Mouse (Mus musculus) midbrain, embryonic 16.5 days (tissue): Measurements from ENCODE around the gene Slc22a15. TPM values are rescaled to one million over a fixed set of nuclear protein-coding genes. Genes with fewer than 3 reads are reported as not detected.

Experiments used
- ATAC-seq: fragments of 200-750 bp; cut with Nextera tagmentation; 2 replicates; pipeline ENCODE4 v1.8.0; 2017; ENCODE audit warnings: moderate TSS enrichment
- H3K27ac ChIP-seq: fragments of 300-500 bp; sonication (generic); 2 replicates; pipeline ENCODE4 v1.5.1; 2014; ENCODE audit warnings: mild to moderate bottlenecking, low read length, mixed read lengths
- H3K27me3 ChIP-seq: fragments of 300-500 bp; sonication (generic); 2 replicates; pipeline ENCODE4 v1.6.1; 2014; ENCODE audit warnings: low read depth, low read length, mixed read lengths; ENCODE audit not compliant: control insufficient read depth, insufficient read depth
- H3K36me3 ChIP-seq: fragments of 300-500 bp; sonication (generic); 2 replicates; pipeline ENCODE4 v1.6.1; 2014; ENCODE audit warnings: mild to moderate bottlenecking, low read length, moderate library complexity, mixed read lengths; ENCODE audit not compliant: control insufficient read depth, insufficient read depth
- H3K4me1 ChIP-seq: fragments of 300-500 bp; sonication (generic); 2 replicates; pipeline ENCODE4 v1.6.1; 2014; ENCODE audit warnings: mild to moderate bottlenecking, low read length, mixed read lengths; ENCODE audit not compliant: control insufficient read depth, insufficient read depth
- H3K4me2 ChIP-seq: fragments of 300-500 bp; sonication (generic); 2 replicates; pipeline ENCODE4 v1.6.1; 2014; ENCODE audit warnings: mild to moderate bottlenecking, low read length, mixed read lengths
- H3K4me3 ChIP-seq: fragments of 300-500 bp; sonication (generic); 2 replicates; pipeline ENCODE4 v1.5.1; 2014; ENCODE audit warnings: low read depth, mild to moderate bottlenecking, low read length, moderate library complexity, mixed read lengths
- H3K9ac ChIP-seq: fragments of 300-500 bp; sonication (generic); 2 replicates; pipeline ENCODE4 v1.6.1; 2014; ENCODE audit warnings: low read depth, low read length, mixed read lengths
- H3K9me3 ChIP-seq: fragments of 300-500 bp; sonication (generic); replicated peaks from 2 replicates; pipeline ENCODE4 v1.6.1; 2014; ENCODE audit warnings: mild to moderate bottlenecking, low read length, mixed read lengths; ENCODE audit not compliant: control insufficient read depth, poor library complexity, severe bottlenecking
- WGBS: fragments of 180-500 bp; shearing (Covaris S2); extraction: QIAGEN DNeasy Blood & Tissue Kit; methylation state at CpG from one replicate; pipeline ENCODE4 v1.1.7; 2014; 5-methylcytosine and 5-hydroxymethylcytosine counted together
- polyA plus RNA-seq: library from polyadenylated mRNA; unstranded; fragments of >200 nt; fragmentation: Nextera tagmentation; extraction: Ambion mirVana; gene quantifications from 2 replicates; pipeline ENCODE4 v1.2.1, GENCODE M21; 2015

The Slc22a15 gene
- polyA plus RNA-seq, result 6.0 and 7.4 TPM in 2 replicates

DNA sequence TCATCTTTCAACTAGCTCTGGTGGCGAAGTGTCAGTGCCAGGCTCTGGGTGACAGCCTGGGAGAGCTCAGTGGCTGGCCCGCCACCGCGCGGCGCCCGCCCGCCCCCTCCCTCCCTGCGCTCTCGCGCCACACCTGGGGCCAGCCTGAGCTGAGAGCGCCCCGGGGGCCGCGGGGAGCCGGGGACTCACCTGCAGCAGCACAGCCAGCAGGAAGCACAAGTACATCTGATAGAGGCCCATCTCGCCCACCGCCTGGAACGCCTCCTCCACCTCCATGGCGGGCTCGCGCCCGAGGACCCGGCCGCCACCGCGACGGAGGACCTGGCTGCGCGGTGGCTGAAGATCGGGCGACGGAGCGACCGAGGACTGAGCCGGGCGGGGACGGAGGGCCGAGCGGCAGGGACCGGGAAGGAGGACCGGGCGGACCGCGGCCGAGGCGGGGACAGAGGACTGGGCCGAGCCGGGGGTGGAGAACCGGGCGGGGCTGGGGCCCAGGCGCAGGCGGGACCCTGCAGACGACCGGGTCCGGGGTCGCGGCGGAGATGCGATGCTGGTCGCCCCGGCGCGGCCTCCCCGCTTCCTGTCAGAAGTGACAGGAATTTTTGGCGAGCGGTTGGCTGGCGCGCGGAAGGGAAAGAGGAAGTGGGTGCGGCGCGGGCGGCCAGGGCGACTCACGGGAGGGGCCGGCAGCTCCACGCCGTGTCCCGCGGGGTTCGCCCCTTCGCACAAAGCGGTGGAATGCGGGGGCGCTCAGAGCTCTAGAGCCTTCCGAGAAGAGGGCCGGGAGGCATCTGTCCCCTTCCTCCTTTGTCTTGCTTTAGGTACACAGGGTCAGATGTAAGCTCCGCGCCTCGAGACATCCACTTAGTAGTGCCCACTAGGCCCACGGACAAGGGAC is at the start of gene Slc22a15:
Gene Slc22a15 (minus strand): TSS at position 611 of the 898 bp plus-strand sequence.
- Histone ChIP-seq H3K4me2 (peak within 1 kb of the TSS; percentile 77), H3K36me3 (no peaks in the 10 kb centered on the region), H3K27ac (peak within 1 kb of the TSS; percentile 97), H3K9ac (peak within 1 kb of the TSS; percentile 99), H3K9me3 (no peaks in the 10 kb centered on the region), H3K4me1 (peaks cover 24% of the 10 kb centered on the region), H3K27me3 (no peaks in the 10 kb centered on the region), H3K4me3 (peak within 1 kb of the TSS; percentile 89)
- WGBS, result under 1% methylated on average over 79 of the region's 92 CpGs
- ATAC-seq, result peak; percentile 92

DNA sequence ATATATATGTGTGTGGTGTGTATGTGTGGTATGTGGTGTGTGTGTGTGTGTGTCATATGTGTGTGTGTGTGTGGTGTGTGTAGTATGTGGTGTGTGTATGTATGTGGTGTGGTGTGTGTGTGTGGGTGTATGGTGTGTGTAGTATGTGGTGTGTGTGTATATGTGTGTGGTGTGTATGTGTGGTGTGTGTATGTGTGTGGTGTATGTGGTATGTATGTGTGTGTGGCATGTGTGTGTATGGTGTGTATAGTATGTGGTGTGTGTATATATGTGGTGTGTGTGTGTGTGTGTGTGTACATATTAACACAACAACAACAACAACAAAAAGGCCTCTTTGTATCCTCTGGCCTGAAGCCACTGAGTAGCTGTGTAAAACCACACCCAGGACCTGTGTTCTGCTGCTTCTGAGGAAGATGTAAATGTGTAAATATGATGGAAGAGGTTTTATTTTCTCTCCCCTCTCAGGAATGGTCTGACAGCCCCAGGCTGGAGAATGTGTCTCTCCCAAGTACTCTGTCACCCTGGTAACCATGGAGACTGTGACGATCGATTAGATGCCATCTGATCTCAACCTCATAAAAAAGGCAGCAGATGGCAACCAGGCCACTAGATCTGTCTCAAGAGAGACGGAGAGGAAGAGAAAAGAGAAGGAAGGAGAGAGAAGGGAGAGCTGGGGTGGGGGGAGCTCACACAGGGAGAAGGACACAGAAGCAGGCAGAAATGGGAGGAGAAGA is 42.7 kb upstream of the Slc22a15 start:
- ATAC-seq, result peak; percentile 81
- Histone ChIP-seq H3K9me3 (no peaks in the 10 kb centered on the region), H3K36me3 (no peaks in the 10 kb centered on the region), H3K4me1 (peaks cover 10% of the 10 kb centered on the region), H3K4me2 (no peak overlapping the region), H3K27ac (peak overlapping the region; percentile 63), H3K9ac (no peak overlapping the region), H3K27me3 (no peaks in the 10 kb centered on the region), H3K4me3 (no peak overlapping the region)
- 4% methylated on average over 3 of the region's 3 CpGs for WGBS

DNA sequence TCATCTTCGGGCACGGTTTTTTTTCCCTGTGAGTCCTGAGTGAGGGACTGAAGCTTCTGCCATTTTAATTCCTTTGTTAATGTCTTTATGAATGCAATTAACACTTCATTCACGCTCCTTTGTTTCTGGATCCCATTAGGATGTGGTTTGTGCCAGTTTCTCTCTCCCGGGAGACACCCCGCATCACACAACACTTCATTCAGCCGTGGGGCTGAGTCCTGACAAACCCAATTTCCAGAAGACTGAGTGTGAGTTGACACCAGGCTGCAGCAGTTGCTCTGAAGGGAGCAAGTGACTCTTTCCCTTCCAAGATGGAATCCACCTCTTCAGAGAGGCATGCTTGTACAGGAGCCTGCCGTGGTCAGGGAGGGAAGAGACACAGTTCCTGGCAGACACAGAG is 40.1 kb upstream of the Slc22a15 start:
- Histone ChIP-seq H3K4me3 (no peak overlapping the region), H3K36me3 (no peaks in the 10 kb centered on the region), H3K4me2 (no peak overlapping the region), H3K4me1 (peaks cover 10% of the 10 kb centered on the region), H3K9me3 (no peaks in the 10 kb centered on the region), H3K27me3 (no peaks in the 10 kb centered on the region), H3K27ac (no peak overlapping the region), H3K9ac (no peak overlapping the region)
- 33% methylated on average over 7 of the region's 7 CpGs for WGBS
- ATAC-seq, result no peak

DNA sequence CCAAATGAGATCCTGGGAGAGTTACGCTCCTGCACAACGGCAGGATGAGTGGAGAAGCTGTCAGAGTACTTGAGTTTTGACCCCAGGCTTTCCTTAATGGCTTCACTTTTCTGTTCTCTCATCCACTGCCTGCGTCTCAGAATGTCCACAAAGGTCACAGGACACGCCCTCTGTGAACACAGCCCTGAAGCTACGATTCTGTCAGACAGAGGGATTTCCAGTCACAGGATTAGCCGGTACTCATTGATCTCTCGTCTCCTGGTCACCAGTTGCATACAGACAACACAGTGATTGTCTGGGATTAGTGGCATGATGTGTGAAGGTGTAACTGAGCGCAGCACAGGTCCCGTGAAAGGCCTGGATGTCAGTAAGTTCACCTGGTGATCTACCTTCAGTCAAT is 39.2 kb upstream of the Slc22a15 start:
- peaks cover 10% of the 10 kb centered on the region for H3K4me1 ChIP-seq
- no peak overlapping the region for H3K9ac ChIP-seq
- H3K4me3 ChIP-seq, result no peak overlapping the region
- H3K9me3 ChIP-seq, result no peaks in the 10 kb centered on the region
- H3K36me3 ChIP-seq, result no peaks in the 10 kb centered on the region
- H3K27me3 ChIP-seq, result no peaks in the 10 kb centered on the region
- WGBS, result 14% methylated on average over 9 of the region's 9 CpGs
- no peak overlapping the region for H3K4me2 ChIP-seq
- ATAC-seq, result no peak
- H3K27ac ChIP-seq, result no peak overlapping the region

GRCm38 (mm10) chr3:101961146-101961835 is 37.0 kb upstream of the Slc22a15 start:
- Histone ChIP-seq H3K9ac (no peak overlapping the region), H3K36me3 (no peaks in the 10 kb centered on the region), H3K4me1 (no peaks in the 10 kb centered on the region), H3K9me3 (no peaks in the 10 kb centered on the region), H3K27ac (no peak overlapping the region), H3K4me3 (no peak overlapping the region), H3K4me2 (no peak overlapping the region), H3K27me3 (no peaks in the 10 kb centered on the region)
- ATAC-seq, result no peak
- 82% methylated on average over 15 of the region's 15 CpGs for WGBS

DNA sequence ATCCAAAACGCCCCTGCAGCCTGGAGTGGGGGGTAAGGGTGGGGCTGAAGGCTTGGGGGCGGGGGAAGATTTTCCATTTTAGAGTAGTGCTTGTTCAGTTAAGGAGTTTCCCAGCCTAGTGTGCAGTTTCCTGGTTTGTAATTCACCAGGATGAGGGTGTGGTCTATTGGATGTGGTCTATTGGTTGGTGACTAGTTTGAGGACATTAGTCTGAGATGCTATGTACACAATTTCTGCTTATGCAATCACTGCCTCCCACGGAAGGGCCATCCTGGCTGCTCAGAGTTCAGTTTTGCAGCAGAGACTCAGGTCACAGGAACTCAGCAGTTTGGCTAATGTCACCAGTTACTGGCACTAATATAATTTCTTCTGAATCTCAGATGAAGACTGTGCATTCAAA is 33.8 kb upstream of the Slc22a15 start:
- H3K27me3 ChIP-seq, result no peaks in the 10 kb centered on the region
- H3K4me3 ChIP-seq, result no peak overlapping the region
- no peak for ATAC-seq
- H3K27ac ChIP-seq, result no peak overlapping the region
- H3K4me2 ChIP-seq, result no peak overlapping the region
- WGBS, result 84% methylated on average over 3 of the region's 3 CpGs
- no peak overlapping the region for H3K9ac ChIP-seq
- H3K9me3 ChIP-seq, result no peaks in the 10 kb centered on the region
- no peaks in the 10 kb centered on the region for H3K36me3 ChIP-seq
- peaks cover 3% of the 10 kb centered on the region; the same call in 1 of the 2 replicates for H3K4me1 ChIP-seq

- H3K27ac ChIP-seq, result no peak overlapping the region
- no peaks in the 10 kb centered on the region for H3K36me3 ChIP-seq
- no peak overlapping the region for H3K4me3 ChIP-seq
- WGBS, result 53% methylated on average over 7 of the region's 7 CpGs
- H3K9ac ChIP-seq, result no peak overlapping the region
- no peaks in the 10 kb centered on the region for H3K27me3 ChIP-seq
- H3K4me1 ChIP-seq, result peaks cover 6% of the 10 kb centered on the region
- no peaks in the 10 kb centered on the region for H3K9me3 ChIP-seq
- ATAC-seq, result no peak
- H3K4me2 ChIP-seq, result no peak overlapping the region
Observed at GRCm38 (mm10) chr3:101953506-101953905, 29.3 kb upstream of the Slc22a15 start.

GRCm38 (mm10) chr3:101952577-101952976 is 28.3 kb upstream of the Slc22a15 start:
- 0 out of 2 replicates have a peak overlapping the region, but pooled peaks have one; percentile 60 for H3K27ac ChIP-seq
- peaks cover 6% of the 10 kb centered on the region for H3K4me1 ChIP-seq
- no peak overlapping the region for H3K4me3 ChIP-seq
- H3K36me3 ChIP-seq, result no peaks in the 10 kb centered on the region
- ATAC-seq, result peak; percentile 65; the same call in 1 of the 2 replicates
- no peaks in the 10 kb centered on the region for H3K9me3 ChIP-seq
- 79% methylated on average over 2 of the region's 2 CpGs for WGBS
- no peaks in the 10 kb centered on the region for H3K27me3 ChIP-seq
- H3K4me2 ChIP-seq, result no peak overlapping the region
- H3K9ac ChIP-seq, result 0 out of 2 replicates have a peak overlapping the region, but pooled peaks have one; percentile 10
